ENCODE assay signal across 11 mouse cellular contexts in genomic region chr14:39678228-39678627, GRCm38 (mm10).
"Had no signal": no experiment of that assay in that cellular context is flagged by ENCODE, and none has a peak within 500 bp of the region (broad histone marks: within the 10 kb centered on the region; RNA-seq: fewer than 3 reads in every experiment).

No protein-coding gene starts in this region.

- ATAC-seq: intestine, embryonic 16.5 days; liver, postnatal 0 days; lung, postnatal 0 days; midbrain, embryonic 15.5 days had no signal

- DNase-seq: kidney, adult 18-20 months; kidney, adult 9 months; kidney, postnatal 14 days; left cerebral cortex, postnatal 4 days; liver, postnatal 0 days; lung, embryonic 14.5 days; thymus, adult 18-20 months; thymus, postnatal 36 days had no signal
